Mouse (Mus musculus): Measurements from ENCODE around the gene Cript. TPM values are rescaled to one million over a fixed set of nuclear protein-coding genes. Genes with fewer than 3 reads are reported as not detected.
A peak's percentile ranks its signal among the peaks of the same experiment; 100 is the strongest.

The Cript gene
- polyA plus RNA-seq, 1 experiment from 2014 or later: 240 TPM

DNA sequence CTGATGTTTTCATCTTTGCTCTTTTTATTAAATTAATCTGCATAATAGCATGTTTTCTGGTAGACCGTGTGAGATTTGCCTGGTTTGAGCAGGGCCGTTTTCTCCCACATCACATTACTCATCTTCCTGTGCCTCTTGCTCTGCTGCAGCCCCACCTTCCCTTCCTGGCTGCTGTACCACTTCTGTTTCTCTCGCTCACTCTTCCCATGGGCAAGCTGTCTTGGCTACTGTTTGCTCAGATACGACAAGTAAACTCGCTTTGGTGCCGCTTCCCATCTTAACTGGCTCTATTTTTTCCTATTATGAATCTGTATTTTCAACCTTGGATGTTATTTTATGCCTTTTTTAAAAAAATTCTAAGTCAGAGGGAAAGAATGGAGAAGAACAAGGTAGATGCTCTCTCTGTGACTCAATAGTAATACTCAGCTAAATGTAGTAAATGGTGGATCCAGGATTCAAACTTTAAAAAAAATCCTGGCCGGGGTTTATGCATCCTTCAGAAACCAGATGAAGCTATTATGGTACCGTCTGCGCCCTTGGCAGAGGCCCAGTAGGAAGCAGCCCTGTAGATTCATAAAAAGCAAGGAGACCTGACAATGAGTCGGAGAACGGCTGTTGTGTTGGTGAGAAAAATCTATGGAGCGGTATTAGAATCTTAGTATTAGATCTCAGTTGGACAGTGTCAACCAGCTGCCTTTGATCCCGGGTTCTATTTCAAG is 13.9 kb upstream of the Cript start:
- 61% methylated on average over 13 of the region's 13 CpGs for WGBS
- Histone ChIP-seq H3K27ac (replicated peaks) (peak overlapping the region; percentile 77), H3K27me3 (no peaks in the 10 kb centered on the region), H3K9ac (replicated peaks) (no peak overlapping the region), H3K4me2 (replicated peaks) (no peak overlapping the region), H3K4me1 (0 out of 2 replicates have a peak, but pooled peaks cover 8% of the 10 kb centered on the region), H3K4me3 (no peak overlapping the region), H3K9me3 (no peaks in the 10 kb centered on the region), H3K36me3 (peaks cover 7% of the 10 kb centered on the region; the same call in 1 of the 2 replicates)
- peak; percentile 88 for ATAC-seq (replicated peaks)

DNA sequence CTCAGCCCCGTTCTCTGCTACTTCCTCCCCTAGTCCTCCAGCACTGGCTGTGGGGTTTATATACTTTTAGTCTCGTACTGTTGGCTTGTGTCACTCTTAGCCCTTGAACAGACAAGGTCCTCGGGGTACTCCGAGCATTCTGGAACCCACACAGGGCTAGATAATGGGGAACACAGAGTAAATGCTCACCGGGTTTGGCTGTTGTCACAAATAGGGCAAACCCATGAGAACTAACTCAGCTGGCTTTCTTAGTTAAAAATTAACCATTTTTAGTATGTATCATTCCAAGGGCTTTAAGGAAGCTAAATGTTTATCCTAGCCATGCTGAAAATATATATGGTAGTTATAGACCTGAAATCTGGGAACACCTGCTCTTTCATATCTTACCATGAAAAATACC is 5.7 kb upstream of the Cript start:
- Histone ChIP-seq H3K9ac (replicated peaks) (no peak overlapping the region), H3K4me3 (no peak overlapping the region), H3K27ac (replicated peaks) (no peak overlapping the region), H3K9me3 (no peaks in the 10 kb centered on the region), H3K27me3 (no peaks in the 10 kb centered on the region), H3K36me3 (no peaks in the 10 kb centered on the region), H3K4me1 (peaks cover 7% of the 10 kb centered on the region), H3K4me2 (replicated peaks) (no peak overlapping the region)
- ATAC-seq (replicated peaks): no peak
- 91% methylated on average over 5 of the region's 5 CpGs for WGBS

- H3K4me1 ChIP-seq: peaks cover 19% of the 10 kb centered on the region
- H3K4me3 ChIP-seq: peak overlapping the region; percentile 99
- peak overlapping the region; percentile 76 for H3K9ac ChIP-seq (replicated peaks)
- 2% methylated on average over 55 of the region's 55 CpGs for WGBS
- H3K4me2 ChIP-seq (replicated peaks): peak overlapping the region; percentile 96
- ATAC-seq (replicated peaks): peak; percentile 83
- no peak overlapping the region for H3K27ac ChIP-seq (replicated peaks)
- peaks cover 10% of the 10 kb centered on the region for H3K36me3 ChIP-seq
- no peaks in the 10 kb centered on the region for H3K9me3 ChIP-seq
- H3K27me3 ChIP-seq: no peaks in the 10 kb centered on the region
Observed at GRCm38 (mm10) chr17:87024491-87025242, 683 bp upstream of the Cript start.

- no peaks in the 10 kb centered on the region for H3K9me3 ChIP-seq
- no peaks in the 10 kb centered on the region for H3K27me3 ChIP-seq
- ATAC-seq (replicated peaks): no peak
- H3K27ac ChIP-seq (replicated peaks): no peak overlapping the region
- H3K4me3 ChIP-seq: no peak overlapping the region
- 64% methylated on average over 10 of the region's 10 CpGs for WGBS
- 0 out of 2 replicates have a peak, but pooled peaks cover under 1% of the 10 kb centered on the region for H3K4me1 ChIP-seq
- peaks cover 34% of the 10 kb centered on the region for H3K36me3 ChIP-seq
- H3K4me2 ChIP-seq (replicated peaks): no peak overlapping the region
- H3K9ac ChIP-seq (replicated peaks): no peak overlapping the region
Observed at GRCm38 (mm10) chr17:87036141-87037073, 11.1 kb downstream of the Cript start.

DNA sequence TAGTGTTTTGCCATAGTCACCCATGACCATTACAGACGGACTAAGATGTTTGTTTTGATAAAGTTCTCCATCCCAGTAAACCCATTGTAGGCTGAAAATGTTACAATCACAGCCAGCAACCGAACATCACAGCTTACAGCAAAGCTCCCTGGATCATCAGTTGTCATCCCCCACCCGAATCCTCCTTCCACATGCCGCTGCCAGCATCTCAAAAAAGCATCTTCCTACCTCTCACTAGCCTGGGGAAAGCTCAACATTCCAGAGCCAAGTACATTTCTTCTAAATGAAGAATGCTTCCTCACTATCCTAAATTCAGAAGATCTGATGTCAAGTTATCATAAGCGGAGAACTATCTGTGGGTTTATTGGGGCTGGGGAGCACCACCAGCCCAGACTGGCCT is 13.1 kb downstream of the Cript start:
- Histone ChIP-seq H3K4me2 (replicated peaks) (no peak overlapping the region), H3K4me1 (0 out of 2 replicates have a peak, but pooled peaks cover 5% of the 10 kb centered on the region), H3K9me3 (no peaks in the 10 kb centered on the region), H3K36me3 (peaks cover 25% of the 10 kb centered on the region), H3K4me3 (no peak overlapping the region), H3K27me3 (no peaks in the 10 kb centered on the region), H3K9ac (replicated peaks) (no peak overlapping the region), H3K27ac (replicated peaks) (no peak overlapping the region)
- ATAC-seq (replicated peaks): no peak
- 90% methylated on average over 5 of the region's 5 CpGs for WGBS

- H3K9me3 ChIP-seq: no peaks in the 10 kb centered on the region
- ATAC-seq (replicated peaks): no peak; the same call in 1 of the 2 replicates
- 0 out of 2 replicates have a peak overlapping the region, but pooled peaks have one; percentile 7 for H3K4me2 ChIP-seq (replicated peaks)
- no peak overlapping the region for H3K4me3 ChIP-seq
- WGBS: 56% methylated on average over 19 of the region's 19 CpGs
- peaks cover 6% of the 10 kb centered on the region; the same call in 1 of the 2 replicates for H3K36me3 ChIP-seq
- no peak overlapping the region for H3K9ac ChIP-seq (replicated peaks)
- H3K27ac ChIP-seq (replicated peaks): no peak overlapping the region
- no peaks in the 10 kb centered on the region for H3K27me3 ChIP-seq
- 0 out of 2 replicates have a peak, but pooled peaks cover 5% of the 10 kb centered on the region for H3K4me1 ChIP-seq
Observed at GRCm38 (mm10) chr17:87041739-87042138, 16.4 kb downstream of the Cript start.

GRCm38 (mm10) chr17:87044364-87044763 is 19.0 kb downstream of the Cript start:
- Histone ChIP-seq H3K4me3 (no peak overlapping the region), H3K27me3 (no peaks in the 10 kb centered on the region), H3K4me1 (0 out of 2 replicates have a peak, but pooled peaks cover 5% of the 10 kb centered on the region), H3K9ac (replicated peaks) (no peak overlapping the region), H3K27ac (replicated peaks) (no peak overlapping the region), H3K4me2 (replicated peaks) (no peak overlapping the region), H3K36me3 (no peaks in the 10 kb centered on the region), H3K9me3 (no peaks in the 10 kb centered on the region)
- peak; percentile 74 for ATAC-seq (replicated peaks)
- WGBS: 1% methylated on average over 15 of the region's 15 CpGs

DNA sequence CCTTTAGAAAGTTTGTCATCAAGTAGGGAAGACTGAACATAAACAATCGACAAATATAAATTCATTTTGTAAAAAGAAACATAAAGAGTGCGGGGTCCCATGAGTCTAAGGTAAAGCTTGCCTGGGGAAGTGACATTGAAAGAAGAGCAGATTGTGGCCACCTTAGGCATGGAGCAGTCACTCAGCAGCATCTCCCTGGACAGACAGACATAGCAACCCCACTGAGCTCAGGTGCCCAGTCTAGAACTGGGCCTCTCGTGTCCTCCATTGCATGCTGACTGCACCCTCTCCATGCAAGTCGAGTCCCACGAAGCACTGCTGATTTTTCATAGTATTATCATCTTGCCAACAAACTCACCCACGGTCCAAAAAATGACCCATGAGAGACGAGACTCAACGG is 19.4 kb downstream of the Cript start:
- Histone ChIP-seq H3K9ac (replicated peaks) (no peak overlapping the region), H3K27me3 (no peaks in the 10 kb centered on the region), H3K4me2 (replicated peaks) (no peak overlapping the region), H3K9me3 (no peaks in the 10 kb centered on the region), H3K4me1 (0 out of 2 replicates have a peak, but pooled peaks cover 5% of the 10 kb centered on the region), H3K4me3 (no peak overlapping the region), H3K36me3 (no peaks in the 10 kb centered on the region), H3K27ac (replicated peaks) (no peak overlapping the region)
- WGBS: 79% methylated on average over 8 of the region's 8 CpGs
- no peak for ATAC-seq (replicated peaks)

DNA sequence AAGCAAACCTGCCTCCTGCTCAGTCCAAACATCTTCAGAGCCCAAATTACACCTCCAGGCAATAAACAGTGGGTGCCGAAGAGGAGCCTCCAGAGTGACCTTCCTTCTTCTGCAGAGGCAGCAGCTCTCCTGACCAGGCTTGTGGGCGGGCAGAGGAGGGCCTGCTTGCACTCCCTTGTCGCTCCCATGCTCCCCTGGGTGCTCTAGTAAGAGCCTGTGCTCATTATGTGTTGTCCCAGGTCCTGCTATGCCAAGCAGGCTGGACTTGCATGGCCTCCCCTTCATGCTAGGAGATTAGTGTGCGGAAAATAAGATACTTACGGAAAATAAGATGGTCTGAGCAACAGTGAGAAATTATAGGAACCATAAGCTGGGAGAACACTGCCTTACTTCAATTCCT is 24.3 kb downstream of the Cript start:
- Histone ChIP-seq H3K9ac (replicated peaks) (no peak overlapping the region), H3K4me2 (replicated peaks) (no peak overlapping the region), H3K9me3 (no peaks in the 10 kb centered on the region), H3K27ac (replicated peaks) (no peak overlapping the region), H3K36me3 (no peaks in the 10 kb centered on the region), H3K4me1 (no peaks in the 10 kb centered on the region), H3K27me3 (no peaks in the 10 kb centered on the region), H3K4me3 (no peak overlapping the region)
- 63% methylated on average over 5 of the region's 5 CpGs for WGBS
- ATAC-seq (replicated peaks): no peak

DNA sequence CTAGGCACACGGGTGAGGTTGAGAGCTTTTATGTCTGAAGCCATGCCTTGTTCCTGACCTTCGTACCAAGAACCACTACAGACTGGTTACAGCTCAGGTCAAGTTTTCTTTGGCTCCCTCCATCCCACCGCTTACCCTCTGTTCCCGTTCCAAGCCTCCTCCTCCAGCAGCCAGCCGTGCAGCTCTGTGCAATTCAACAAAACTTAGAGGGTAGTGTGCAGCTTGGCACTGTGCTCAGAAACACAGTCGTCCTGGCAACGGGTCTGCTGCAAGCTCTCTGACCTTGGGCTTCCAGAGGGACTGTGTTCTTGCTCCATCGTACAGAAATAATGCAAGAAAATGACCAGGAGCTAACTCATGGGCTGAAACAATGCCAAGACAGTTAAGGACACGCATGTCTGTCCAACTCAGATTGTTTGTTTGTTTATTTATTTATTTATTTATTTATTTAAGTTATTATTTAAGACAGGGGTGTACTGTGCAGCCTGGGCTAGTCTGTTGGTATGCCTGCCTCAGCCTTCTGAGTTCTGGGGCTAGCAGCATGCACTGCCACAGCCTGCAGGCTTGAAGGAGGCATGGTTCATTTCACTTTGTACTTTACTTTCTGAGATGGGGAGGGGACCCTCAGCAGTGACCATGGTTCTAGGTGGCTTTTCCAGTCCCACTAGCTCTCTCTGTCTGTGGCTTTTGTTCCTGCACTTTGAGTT is 25.3 kb downstream of the Cript start:
- no peaks in the 10 kb centered on the region for H3K4me1 ChIP-seq
- H3K4me2 ChIP-seq (replicated peaks): no peak overlapping the region
- WGBS: 29% methylated on average over 9 of the region's 9 CpGs
- H3K27ac ChIP-seq (replicated peaks): no peak overlapping the region
- H3K4me3 ChIP-seq: no peak overlapping the region
- H3K9me3 ChIP-seq: no peaks in the 10 kb centered on the region
- H3K9ac ChIP-seq (replicated peaks): no peak overlapping the region
- no peaks in the 10 kb centered on the region for H3K36me3 ChIP-seq
- no peaks in the 10 kb centered on the region for H3K27me3 ChIP-seq
- peak; percentile 78; the same call in 1 of the 2 replicates for ATAC-seq (replicated peaks)

DNA sequence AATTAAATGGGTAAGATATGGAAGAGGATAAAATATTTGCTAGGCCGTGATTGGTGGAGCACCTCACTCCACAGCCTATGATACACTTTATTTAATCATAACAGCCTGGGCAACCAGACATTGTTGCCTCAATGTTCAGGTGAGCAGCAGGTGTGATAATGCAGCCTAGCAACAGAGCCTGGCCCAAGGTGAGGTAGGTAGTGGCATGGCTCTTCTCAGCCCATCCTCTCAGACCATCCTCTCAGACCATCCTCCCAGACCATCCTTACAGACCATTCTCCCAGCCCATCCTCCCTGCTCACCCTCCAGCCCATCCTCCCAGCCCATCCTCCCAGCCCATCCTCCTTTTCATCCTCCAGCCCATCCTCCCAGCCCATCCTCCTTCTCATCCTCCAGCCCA is 26.3 kb downstream of the Cript start:
- no peak for ATAC-seq (replicated peaks)
- H3K36me3 ChIP-seq: no peaks in the 10 kb centered on the region

More for the DNA sequence above, 26.3 kb downstream of the Cript start:
- WGBS: 93% methylated on average over 1 of the region's 1 CpGs
- Histone ChIP-seq H3K9me3 (no peaks in the 10 kb centered on the region), H3K4me3 (no peak overlapping the region), H3K4me2 (replicated peaks) (no peak overlapping the region), H3K27ac (replicated peaks) (no peak overlapping the region), H3K27me3 (no peaks in the 10 kb centered on the region), H3K4me1 (no peaks in the 10 kb centered on the region), H3K9ac (replicated peaks) (no peak overlapping the region)

Data from forebrain, embryonic 15.5 days (tissue).